Mouse (Mus musculus): ENCODE data around the gene Zfp553.

- no peak for TF ChIP-seq ETS1 (conservative IDR thresholded peaks at IDR 0.05; ENCODE audit: low read depth, low read length)
- TF ChIP-seq CTCF (conservative IDR thresholded peaks at IDR 0.05 in 1 of 2, IDR thresholded peaks at IDR 0.05 in 1 of 2; ENCODE audit: low read depth in 2 of 2, low read length in 2 of 2), result no peak
- TF ChIP-seq POLR2A (IDR thresholded peaks at IDR 0.05; ENCODE audit: low read depth, low read length), result no peak
- no peak for TF ChIP-seq USF1 (IDR thresholded peaks at IDR 0.05; ENCODE audit: low read depth, low read length)
- no peak for TF ChIP-seq KAT2A (IDR thresholded peaks at IDR 0.05; ENCODE audit: insufficient replicate concordance, low read length)
- no peak for TF ChIP-seq EP300 (IDR thresholded peaks at IDR 0.05; ENCODE audit: low read length)
- no peak for TF ChIP-seq ZKSCAN1 (IDR thresholded peaks at IDR 0.05; ENCODE audit: borderline replicate concordance, low read depth, low read length)
- no peak for TF ChIP-seq SMC3 (IDR thresholded peaks at IDR 0.05; ENCODE audit: low read depth, low read length)
- no peak for TF ChIP-seq MYC (IDR thresholded peaks at IDR 0.05; ENCODE audit: low read depth, low read length)
- no peak for TF ChIP-seq NELFE (IDR thresholded peaks at IDR 0.05; ENCODE audit: low read depth, low read length)
- no peak for TF ChIP-seq MAX (IDR thresholded peaks at IDR 0.05; ENCODE audit: low read length)
- no peak for TF ChIP-seq ELF1 (IDR thresholded peaks at IDR 0.05; ENCODE audit: low read depth, low read length)
These were observed 23.1 kb downstream of the Zfp553 start for GRCm38 (mm10) chr7:127255965-127256364.
